Mouse (Mus musculus) yolk sac, embryonic 10.5 days (tissue): ENCODE data around the gene Fzr1.

Source experiments
- DNase-seq: peaks from one replicate; pipeline ENCODE4 v3.0.0-alpha.2; 2017; ENCODE audit warnings: low spot score

Gene Fzr1

DNA sequence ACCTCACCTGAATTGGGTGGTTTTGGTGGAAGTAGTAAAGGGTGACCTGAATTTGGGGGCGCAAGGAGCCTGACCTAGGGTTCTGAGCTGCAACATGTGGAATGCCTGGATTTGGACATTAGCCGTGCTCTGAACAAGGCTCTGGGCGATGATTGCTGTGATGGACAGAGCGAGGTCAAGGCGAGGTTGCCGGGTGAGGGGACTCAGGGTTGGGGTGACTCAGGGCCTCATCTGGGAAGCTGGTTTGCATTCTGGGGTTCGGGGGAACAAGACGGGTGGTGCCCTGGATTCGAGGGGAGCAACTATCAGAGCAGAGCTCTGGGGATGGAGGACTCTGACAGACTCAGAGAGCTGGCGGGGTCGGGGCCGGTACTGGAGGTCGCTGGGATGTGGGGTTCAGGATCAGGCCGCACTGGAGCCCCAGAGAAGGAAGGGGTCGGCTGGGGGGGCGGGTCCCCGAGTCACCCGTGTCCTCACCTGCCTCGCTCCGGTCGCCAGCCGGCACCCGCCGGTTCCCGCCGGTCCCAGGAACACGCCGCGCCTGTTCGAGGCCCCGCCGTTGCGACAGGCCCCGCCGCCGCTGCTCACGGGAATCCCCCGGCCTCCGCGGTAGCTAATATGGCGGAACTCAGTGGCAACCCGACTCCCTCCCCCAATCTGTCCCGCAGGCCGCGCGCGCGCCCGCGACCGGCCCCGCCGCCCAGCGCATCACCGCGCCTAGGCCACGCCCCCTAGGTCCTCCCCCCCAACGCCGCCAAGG, at the start of gene Fzr1:
Fzr1 (minus strand) TSS at position 724 of the 760 bp plus-strand sequence.
- no peak for DNase-seq

DNA sequence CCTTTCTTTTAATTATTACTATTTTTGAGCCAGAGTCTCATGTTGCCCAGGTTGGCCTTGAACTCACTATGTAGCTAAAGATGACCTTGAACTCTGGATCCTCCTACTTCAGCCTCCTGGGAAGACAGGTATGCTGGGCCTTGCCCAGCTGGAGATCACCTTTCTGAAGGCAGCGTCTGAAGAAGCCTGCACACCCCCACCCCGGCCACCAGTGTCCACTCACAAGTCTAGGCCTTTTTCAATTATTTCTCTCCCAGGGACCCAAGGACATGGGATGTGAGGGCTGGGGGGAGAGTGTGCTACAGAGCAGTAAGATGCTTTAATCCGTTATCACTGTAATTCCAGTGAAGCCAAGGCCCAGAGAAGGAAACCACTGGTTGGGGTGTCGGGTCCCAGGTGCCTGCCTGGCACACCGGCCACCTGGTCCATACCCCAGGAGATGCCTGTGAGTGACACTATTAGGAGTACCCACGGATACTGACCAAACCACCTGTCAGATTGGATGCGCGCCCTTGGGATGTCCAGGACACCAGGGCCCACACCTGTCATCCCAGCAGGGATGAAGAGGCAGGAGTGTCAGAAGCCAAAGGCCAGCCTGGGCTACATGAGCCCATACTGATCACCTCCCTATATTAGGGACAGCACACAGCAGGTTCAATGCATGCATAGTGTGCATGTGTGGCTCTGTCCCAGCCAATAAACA, 49.6 kb upstream of the Fzr1 start:
- no peak for DNase-seq

DNA sequence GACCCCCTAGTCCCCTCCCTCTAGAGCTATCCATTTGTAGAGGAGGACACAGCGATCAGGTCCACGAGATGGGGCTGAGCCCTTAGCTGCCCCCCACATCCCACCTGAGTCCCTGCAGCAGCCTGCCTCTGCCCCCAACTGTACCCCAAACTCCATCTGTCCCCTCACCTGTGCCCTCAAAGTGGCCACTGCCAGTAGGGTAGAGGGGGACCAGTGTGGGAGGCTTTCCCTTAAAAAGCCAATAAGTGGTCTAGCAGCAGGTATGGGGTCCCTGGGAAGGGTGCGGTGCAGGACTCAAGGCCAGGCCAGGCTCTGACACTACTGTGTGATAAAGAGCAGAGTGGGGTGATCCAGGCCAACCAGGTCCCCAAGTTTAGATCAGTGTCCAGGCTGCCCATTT, 49.0 kb upstream of the Fzr1 start:
- no peak for DNase-seq

DNA sequence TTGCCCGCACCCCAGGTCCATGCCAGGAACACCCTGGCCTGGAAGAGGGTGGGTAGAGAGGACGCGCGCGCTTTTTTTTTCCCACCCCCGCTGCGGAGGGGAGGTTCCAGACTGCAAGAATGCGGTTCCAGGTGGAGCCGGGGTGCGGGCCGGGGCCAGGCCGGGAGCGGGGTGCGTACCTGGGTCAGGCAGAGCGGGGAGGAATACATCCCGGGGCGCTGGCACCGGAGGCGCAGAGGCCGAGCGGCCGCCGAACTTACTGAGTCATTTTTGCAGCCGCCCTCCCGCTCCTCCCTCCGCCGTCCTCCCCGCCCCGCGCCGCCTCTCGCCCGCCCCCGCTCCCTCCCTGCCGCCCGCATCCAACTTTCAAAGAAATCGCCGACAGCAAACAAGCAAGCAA, 48.6 kb upstream of the Fzr1 start:
- peak; percentile 5 for DNase-seq

DNA sequence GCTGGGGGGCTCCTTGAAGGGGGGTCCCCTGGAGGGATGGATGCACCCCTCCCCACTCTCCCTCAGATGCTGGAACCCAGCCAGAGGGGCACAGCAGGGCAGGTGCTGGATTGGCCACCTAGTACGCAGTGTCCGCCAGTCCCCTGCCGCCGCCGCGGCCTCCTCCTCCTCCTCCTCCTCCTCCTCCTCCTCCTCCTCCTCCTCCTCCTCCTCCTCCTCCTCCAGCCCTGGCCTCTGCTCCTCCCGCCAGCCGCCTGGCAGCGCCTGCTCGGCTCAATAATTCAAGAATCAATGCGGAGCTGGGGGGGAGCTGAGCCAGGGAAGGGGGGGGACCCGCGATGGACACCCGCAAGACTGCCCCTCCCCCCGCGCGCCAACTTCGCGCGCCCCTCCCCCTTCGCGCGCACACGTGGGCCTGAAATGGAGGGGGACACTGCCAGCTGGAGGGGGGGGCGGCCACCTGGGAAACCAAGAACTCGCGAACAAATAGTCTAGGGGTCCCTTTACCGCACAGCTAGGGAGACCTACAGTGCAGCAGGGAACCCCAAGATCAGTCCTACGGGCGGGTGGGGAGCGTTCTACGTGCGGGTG, 47.9 kb upstream of the Fzr1 start:
- DNase-seq: peak; percentile 2

DNA sequence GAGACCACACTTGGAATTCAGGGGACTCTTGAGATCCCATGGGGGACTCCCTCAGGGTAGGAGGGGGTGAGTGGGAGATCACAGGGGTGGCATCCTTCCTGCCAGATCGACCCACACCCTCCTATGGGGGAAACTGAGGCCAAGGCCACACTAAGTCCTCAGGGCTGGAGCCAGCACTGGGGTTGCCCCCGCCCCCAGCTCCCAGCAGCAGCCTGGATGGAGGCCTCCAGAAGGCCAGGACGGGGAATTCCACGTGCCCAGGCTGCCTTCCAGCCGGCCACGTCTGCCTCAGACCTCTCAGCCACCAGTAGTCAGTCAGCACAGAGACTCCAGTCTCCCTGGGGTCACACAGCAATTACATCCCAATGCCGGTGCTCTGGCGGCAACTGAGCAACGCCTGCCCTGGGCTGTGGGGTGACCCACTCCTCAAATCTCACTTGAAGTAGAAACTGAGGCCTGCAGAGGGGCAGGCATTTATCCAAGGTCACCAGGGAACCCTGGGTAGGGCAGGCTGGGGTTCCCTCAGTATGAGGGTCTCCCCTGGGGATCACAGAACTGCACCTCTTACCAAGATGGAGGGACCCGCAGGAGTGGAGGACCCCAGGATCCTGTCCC, 47.0 kb upstream of the Fzr1 start:
- DNase-seq: peak; percentile 1

DNA sequence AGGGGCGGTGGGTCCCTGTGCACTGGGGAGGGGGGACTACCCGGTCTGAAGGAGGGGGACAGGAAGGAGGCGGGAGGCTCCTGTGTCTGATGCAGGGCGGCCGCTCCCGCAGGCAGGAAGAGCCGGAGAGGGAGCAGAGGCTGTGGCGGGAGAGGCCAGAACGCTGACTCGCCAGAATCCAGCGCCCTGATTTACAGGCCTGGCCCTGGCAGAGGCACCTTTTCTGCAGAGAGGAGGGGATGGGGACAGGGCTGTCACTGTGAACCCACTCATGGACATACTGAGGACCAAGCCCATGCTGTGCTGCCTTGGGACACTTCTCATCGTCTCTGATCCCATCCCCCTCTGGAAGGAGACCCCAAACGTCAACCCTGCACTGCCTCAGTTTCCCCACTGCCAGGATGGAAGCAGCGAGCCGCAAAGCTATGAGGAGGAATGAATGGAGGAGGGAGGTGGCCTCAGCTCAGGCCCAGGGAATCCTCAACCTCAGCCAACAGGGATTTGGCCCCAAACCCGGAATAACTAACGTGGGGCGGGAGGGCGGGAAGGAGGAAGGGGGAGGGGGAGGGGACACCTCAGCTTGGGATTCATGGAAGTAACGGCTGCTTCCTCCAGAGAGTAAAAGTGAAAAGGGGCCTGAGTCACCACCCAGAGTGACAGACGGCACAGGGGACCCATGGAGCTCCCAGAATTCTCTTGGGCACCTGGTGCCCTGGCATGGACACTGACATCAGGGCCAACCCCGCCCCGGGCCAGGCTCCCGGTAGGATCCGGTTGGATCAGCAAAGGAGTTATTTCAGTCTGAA, 46.1 kb upstream of the Fzr1 start:
- peak; percentile 3 for DNase-seq

DNA sequence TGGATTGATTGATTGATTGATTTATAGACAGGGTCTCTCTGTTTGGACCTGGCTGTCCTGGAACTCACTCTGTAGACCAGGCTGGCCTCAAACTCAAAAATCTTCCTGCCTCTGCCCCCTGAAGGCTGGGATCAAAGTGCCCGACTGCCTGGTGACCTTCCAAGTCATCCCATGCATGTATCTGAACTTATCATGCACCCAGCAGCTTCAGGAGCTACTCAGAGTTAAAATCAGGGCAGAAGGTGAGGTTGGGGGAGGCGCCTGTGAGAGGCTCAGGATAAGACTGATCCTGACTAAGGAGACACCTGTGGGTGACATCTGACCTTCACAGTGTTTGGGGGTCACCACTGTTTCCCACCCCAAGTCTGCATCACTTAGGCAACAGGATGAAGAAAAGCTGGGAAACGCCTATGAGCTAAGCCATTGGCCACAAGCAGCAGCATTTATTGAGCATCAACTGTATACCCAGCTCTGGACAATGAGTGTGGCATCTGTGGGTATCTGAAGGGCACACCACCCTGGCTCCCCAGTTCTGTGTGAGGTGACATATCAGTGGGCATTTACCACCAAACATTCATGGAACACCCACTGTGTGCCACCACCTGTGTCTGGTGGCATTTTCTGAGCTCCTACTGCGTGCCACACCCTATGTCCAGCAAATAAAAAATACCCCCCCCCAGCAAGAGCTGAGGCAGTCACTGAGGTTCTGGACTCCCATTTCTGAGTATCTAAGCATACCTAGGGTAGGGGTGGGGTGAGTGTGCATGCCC, 45.3 kb upstream of the Fzr1 start:
- DNase-seq: no peak

DNA sequence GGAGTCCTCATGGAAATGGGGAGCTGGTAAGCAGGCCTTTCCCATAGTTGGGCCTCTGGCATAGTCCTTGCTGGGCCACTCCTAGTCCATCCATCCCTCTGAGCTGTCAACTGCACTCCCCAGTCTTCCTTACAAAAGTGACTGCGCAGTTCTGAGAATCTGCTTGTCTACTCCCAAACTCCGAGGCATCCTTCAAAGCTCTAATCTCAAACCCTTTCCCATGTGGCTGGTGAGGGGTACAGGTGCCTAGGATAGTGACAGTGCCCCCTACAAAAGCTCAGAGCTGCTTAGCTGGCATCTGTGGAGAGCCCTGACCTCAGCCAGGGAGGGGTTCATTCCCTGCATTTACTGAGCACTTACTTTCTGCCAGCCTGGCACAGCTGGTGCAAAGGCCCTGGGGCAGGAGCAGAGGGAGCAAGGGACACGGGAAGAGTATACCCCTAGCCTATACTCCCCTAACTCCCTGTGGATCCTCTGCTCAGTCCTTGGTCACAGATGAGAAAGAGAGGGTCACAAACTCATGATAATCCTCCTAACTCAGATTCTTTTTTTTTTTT, 44.4 kb upstream of the Fzr1 start:
- DNase-seq: no peak

DNA sequence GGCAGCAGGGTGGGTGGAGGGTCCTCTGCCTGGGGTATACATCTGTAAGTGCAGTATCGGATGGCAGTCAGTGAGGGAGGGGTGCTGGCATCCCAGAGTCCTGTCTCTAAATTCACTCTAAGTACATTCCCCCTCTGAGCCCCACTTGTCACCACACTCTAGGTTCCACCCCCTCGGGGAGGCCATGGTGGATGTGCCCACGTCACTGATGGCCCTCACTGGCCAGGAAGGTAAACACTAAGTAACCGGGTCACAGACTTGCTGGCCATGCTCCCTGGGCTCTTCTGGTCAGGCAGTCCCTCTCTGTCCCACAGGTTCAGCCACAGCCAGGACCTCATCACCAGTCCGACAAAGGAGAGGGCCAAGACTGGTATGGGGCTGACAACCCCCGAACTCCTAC, 43.9 kb upstream of the Fzr1 start:
- DNase-seq: no peak

DNA sequence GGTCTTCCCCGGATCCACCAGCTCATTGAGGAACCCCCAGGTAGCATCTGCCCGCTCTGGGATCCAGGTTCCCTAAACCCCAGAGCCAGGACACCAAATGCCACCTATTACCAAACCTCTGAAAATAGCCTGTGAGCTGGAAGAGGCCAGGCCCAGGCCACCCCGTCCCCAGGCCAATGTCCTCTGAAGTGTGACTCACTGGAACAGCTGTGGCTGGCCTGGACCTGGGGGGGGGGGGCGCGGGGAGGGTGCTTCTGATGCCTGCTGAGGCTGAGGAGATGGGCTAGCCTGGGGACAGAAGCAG, 43.4 kb upstream of the Fzr1 start:
- DNase-seq: no peak

DNA sequence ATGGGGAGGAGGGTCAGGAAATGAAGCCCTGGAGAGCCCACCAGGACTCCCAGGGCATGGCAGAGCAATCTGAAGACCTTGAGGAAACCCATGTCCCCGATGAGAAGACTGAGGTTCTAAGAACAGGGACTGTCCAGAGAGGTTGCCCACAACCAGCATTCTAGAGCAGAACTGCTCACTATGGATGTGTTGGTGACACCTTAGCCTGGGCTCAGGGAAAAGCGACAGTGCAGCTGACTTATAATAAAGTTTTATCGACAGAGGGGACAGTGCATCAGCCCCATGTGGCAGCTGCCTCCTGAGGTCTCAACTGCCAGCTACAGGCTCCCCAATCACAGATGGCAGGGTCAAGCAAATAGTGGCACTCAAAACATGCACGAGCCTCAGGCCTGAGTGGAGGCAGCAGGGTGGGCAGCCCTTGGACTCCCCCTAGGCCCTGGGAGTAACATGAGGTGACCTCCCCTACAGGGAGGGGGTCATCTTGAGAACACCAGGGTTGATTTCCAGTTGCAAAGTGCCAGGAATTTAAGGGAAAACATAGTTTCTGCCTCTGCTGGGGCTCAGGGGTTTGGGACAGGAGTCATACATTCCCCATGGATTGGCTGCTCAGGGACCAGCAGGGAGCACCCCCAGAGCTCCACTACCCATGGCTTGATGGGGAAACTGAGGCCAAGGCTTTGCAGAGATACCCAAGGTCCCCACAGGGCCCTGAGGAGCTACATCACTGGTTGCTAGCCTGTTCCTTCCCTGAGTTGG, 42.9 kb upstream of the Fzr1 start:
- no peak for DNase-seq

DNA sequence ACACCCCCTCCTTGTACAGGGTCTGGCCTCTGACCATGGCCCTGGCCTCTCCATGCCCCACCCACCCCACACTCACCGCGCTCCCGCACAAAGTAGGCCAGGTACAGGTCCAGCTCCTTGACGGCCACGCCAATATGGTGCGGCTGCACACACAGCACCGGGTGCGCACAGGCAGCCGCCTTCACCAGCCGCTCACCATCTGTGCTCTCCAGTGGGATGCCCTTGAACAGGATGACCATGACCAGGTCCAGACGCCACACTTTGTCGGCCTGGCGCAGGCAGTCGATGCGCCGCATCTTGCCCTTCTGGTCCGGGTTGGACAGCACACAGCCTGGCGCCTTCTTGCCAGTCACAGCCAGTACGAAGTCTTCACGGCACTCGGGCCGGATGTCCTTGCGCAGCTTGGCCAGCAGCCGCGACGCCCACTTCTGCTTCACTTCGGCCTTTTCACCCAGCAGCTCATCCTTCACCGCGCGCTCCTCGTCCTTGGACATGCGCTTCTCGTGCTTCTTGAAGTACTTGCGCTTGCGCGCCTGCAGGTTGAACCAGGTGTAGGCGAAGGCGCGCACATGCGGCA, 42.0 kb upstream of the Fzr1 start:
- no peak for DNase-seq

DNA sequence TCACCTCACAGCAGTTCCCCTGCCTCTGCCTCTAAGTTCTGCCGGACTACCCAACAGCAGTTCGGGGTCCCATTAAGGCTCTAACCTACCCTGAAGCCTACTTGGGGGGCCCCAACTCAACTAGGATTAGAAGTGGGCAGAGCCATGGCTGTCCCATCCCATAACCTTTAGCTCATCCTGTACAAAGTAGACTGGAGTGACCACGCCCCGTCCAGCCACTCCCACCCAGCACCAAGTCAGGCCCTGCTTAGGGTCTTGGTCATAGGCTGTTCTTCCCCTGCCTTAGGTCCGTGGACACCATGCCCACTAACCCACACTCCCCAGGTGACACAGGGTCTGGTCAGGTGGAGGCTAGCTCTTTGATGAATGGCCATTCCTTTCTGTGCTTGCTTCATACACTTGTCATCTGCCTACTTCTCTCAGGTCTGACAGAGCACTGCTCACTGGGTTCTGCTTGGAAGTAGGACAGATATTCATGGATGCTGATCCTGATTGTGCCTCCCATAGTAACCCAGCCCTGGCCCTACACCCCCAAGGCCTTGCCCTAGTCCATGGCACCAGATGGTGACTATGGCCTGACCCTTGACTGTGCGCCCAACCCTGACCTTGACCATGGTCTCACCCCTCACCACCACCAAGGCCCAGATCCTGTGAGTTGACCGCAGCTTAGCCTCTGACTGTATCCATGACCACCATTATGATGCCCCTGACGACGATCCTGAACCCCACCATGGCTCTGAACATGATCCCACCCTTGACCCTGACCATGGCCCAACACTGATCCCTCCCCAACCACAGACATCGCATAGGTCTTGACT, 41.0 kb upstream of the Fzr1 start:
- DNase-seq: no peak

DNA sequence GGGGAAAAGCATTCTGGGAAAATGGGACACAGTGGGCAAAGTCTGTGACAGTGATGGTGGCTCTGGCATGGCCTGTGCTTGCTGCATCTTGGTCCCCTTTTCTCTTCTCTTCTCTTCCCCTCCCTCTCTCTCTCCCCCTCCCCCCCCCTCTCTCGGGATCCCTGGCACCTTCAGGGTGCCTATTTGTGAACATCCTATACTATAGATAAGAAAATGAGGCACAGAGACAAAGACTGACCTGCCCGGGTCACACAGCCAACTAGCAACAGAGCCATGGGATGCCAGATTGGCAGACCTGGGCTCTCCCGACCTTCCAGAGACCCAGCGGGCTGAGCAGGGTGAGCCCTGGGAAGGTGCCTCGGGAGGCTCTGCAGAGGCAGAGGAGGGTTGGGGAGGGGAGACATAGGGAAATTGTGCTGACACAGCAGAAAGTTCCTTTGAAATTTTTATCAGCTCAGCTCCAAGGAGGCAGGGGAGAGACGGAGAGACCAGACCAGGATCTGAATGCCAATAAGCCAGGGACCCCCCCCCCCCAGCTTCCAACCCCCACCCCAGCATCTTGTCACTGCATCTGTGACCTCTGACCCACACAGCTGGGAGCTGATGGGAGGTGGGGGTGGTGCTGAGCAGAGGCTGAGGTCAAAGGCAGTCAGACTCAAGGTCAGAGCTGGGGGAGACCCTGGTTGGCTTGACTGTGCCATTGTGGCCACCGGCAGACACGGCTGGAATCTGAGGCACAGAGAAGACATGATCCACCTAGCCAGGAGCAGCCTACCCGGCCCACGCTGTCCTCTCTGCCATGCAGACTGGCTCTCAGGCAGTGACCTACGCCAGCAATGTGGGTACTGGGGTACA, 40.1 kb upstream of the Fzr1 start:
- no peak for DNase-seq

DNA sequence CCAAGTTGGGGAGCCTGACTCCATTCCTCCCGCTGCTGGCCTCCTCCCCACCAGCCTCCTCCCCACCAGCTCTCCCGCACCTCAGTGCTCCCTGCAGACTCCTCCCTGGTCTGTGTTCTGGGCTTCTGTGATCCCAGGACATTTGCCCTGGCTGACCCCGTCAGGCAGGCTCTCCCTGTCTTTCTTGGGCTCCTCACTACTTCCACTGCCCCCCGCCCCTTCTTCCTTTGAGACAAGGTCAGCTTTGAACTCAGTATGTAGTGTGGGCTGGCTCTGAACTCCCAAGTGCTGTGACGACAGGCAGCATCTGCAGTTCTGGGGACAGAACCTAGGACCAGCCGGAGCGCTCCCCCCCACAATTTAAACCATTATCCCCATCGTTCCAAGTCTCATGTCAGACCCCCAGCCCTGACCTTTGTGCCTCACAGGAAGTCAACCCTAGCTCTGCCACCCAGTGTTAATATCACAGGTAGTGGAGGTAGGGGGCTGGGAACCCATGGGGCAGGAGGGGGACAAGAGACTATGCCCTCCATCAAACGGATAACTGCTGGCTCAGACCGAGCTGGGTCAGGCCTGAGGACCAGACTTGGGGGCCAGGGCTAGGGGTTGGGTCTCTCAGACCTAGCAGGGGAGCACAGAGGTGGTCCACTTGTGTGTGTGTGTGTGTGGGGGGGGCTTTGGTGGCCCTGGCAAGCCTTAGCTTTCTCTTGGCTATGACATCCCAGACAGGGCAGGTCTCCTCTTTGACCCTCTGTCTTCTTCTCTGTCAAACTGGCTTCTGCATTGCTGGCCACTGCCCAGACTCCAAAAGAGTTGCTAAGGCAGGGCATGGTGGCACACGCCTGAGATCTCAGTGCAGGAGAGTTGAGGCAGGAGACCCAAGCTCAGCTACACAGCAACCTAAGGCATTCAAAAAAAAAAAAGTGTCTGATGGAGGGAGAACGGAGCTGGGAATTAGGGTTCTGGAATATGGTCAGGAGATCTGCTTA, 39.2 kb upstream of the Fzr1 start:
- no peak for DNase-seq
